Mouse (Mus musculus) E14TG2a.4 (cell line): ENCODE data around the gene Mcur1.

Experiments
- CTCF ChIP-seq: conservative IDR thresholded peaks from 2 replicates; pipeline ENCODE4 v1.5.1; 2014; ENCODE audit warnings: low read length
- NANOG ChIP-seq: IDR thresholded peaks from 2 replicates; pipeline ENCODE4 v1.6.1; 2014; ENCODE audit warnings: borderline replicate concordance, low read length, mixed read lengths
- POU5F1 ChIP-seq: IDR thresholded peaks from 2 replicates; pipeline ENCODE4 v1.6.1; 2014; ENCODE audit warnings: low read length, borderline replicate concordance

DNA sequence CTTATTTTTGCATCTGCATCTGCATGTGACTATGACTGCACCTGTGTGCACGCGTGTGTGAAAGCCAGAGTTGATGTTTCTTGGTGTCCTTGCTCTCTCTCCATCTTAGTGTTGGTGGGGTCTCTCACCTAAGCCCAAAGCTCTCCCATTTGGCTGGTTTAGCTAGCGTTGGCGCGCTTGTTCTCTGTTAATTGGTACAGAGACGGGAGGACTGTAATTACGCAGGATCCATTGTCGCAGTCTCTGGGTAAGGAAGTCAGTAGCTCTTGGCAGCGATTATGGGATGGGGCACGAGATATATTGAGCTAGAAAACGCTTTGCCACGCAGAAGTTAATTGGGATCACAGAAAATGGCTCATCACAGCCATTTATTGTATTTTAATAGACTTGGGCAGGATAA lies 17.8 kb upstream of the Mcur1 start:
- TF ChIP-seq CTCF (no peak), NANOG (no peak), POU5F1 (no peak)
